Mouse (Mus musculus): Measurements from ENCODE around the gene Tada2a. TPM values are rescaled to one million over a fixed set of nuclear protein-coding genes. Genes with fewer than 3 reads are reported as not detected.
A peak's percentile ranks its signal among the peaks of the same experiment; 100 is the strongest.

Gene Tada2a
- total RNA-seq (2021) (1 to 10 TPM; 6.2 to 6.4 TPM), polyA plus RNA-seq (2012; rRNA removed) (4.6 and 8.4 TPM in 2 replicates)
- long read RNA-seq, transcript Tada2a-201 (16 exons, 2,151 nt): major isoform, 9 of 11 reads
- long read RNA-seq, partial matches to known transcripts: 1 of 11 reads
- long read RNA-seq, other reads (novel, unspliced or antisense): 1 of 11 reads

GRCm38 (mm10) chr11:84128943-84129798, at the start of gene Tada2a, which contains the start of gene Acaca:
TSS of gene Tada2a (minus strand) at chr11:84129600.
TSS of gene Acaca (plus strand) at chr11:84129672.
- no peaks in the 10 kb centered on the region for H3K36me3 ChIP-seq (ENCODE audit: control insufficient read depth, insufficient read depth, low read length)
- DNase-seq: peak; percentile 86 to 92
- H3K4me3 ChIP-seq: peak within 1 kb of the TSS; percentile 77
- intact Hi-C loops (cut with DNase I): loop anchor here (2.0 to 5.0 kb wide), 3 partner anchors 50 to 383 kb away; partner anchors contain the start of genes Aatf and Dusp14
- H3K27me3 ChIP-seq (ENCODE audit: control insufficient read depth, insufficient read depth, low read length): no peaks in the 10 kb centered on the region
- TF ChIP-seq POLR2A (IDR thresholded peaks at IDR 0.05; ENCODE audit: insufficient read depth, low read depth, low read length): peak; percentile 48
- no peak for TF ChIP-seq EP300 (IDR thresholded peaks at IDR 0.05; ENCODE audit: insufficient read depth, low read depth, low read length)
- H3K79me2 ChIP-seq (replicated peaks; ENCODE audit: control insufficient read depth, insufficient read depth, low read length): no peaks in the 10 kb centered on the region
- WGBS: under 1% methylated on average over 66 of the region's 83 CpGs
- peak within 1 kb of the TSS; percentile 97 for H3K9ac ChIP-seq (ENCODE audit: low read depth, low read length)
- H3K27ac ChIP-seq: peak within 1 kb of the TSS; percentile 60
- H3K4me1 ChIP-seq (ENCODE audit: control insufficient read depth, insufficient read depth, low read length): peaks cover 2% of the 10 kb centered on the region; the same call in 1 of the 2 replicates

DNA sequence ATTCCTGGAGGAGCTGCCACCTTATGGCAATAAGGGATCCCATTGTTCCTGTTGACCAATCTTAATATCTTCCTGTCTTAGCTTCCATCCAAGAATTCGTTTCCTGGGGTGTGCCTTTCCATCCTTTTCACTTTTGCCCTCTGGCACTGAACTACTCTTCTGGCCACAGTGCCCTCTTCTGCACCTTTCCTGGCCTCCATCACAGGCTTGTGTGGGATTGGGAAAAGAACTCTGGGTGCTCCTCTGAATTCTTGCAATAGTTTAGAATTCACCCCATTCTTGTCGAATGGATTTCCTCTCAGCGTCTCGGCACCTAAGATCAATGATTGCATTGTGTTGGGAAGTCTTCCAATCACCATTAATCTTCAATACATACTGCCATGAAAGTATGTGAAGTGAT, 49.2 kb upstream of the Tada2a start:
- Histone ChIP-seq H3K4me1 (ENCODE audit: control insufficient read depth, insufficient read depth, low read length) (no peaks in the 10 kb centered on the region; the same call in 1 of the 2 replicates), H3K36me3 (ENCODE audit: control insufficient read depth, insufficient read depth, low read length) (no peaks in the 10 kb centered on the region; the same call in 1 of the 2 replicates), H3K9ac (ENCODE audit: low read depth, low read length) (no peak overlapping the region), H3K4me3 (no peak overlapping the region; the same call in 1 of the 2 replicates), H3K27ac (peak overlapping the region; percentile 77; the same call in 1 of the 2 replicates), H3K79me2 (replicated peaks; ENCODE audit: control insufficient read depth, insufficient read depth, low read length) (0 out of 2 replicates have a peak, but pooled peaks cover 1% of the 10 kb centered on the region), H3K27me3 (ENCODE audit: control insufficient read depth, insufficient read depth, low read length) (no peaks in the 10 kb centered on the region)
- TF ChIP-seq CTCF (IDR thresholded peaks at IDR 0.05) (no peak), POLR2A (IDR thresholded peaks at IDR 0.05; ENCODE audit: insufficient read depth, low read depth, low read length) (no peak), EP300 (IDR thresholded peaks at IDR 0.05; ENCODE audit: insufficient read depth, low read depth, low read length) (no peak)
- DNase-seq: no peak
- WGBS: 33% methylated on average over 4 of the region's 4 CpGs
- intact Hi-C loops (cut with DNase I): loop anchor here (1.0 to 2.0 kb wide), 2 partner anchors 50 to 65 kb away; partner anchors contain the start of genes Acaca and Tada2a

DNA sequence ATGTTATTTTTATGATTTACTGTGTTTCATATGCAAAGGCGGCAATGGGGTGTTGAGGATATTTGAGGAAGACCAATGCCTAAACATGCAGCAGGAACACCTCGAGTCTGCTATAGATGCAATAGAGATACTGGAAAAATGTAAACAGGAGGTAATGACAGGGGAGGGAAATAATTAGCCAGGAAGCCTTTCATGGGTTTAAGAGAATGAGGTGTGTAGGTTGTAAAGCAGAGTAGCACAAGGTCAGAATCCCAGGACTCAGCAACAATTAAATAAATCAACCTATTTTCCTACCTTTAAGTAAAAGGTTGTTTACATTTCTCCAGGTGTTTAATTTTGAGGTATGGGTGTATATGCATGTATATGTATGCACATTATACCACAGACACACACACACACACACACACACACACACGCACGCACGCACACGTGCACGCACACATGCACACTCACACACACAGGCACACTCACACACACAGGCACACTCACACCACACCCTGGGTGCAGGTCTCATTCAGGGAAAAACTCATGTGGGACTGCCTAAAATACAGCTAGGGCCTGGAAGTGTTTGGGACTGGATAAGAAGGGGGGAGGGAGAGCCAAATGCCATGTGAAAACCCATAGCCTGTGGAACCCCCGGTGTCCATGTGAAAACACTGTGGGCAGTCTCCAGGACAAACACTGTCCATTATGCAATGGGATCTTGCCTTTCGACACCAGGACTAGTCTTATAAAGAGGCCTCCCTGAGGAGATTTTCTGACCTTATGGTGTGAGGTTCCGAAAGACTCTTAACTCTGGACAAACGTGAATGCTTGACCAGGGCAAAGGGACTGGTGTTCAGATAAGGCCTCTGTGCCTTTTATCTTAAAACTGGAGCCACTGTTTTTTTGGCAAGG, 43.4 kb upstream of the Tada2a start:
- Histone ChIP-seq H3K27ac (no peak overlapping the region), H3K9ac (ENCODE audit: low read depth, low read length) (no peak overlapping the region)
- intact Hi-C loops (cut with DNase I): no loop called here

DNA sequence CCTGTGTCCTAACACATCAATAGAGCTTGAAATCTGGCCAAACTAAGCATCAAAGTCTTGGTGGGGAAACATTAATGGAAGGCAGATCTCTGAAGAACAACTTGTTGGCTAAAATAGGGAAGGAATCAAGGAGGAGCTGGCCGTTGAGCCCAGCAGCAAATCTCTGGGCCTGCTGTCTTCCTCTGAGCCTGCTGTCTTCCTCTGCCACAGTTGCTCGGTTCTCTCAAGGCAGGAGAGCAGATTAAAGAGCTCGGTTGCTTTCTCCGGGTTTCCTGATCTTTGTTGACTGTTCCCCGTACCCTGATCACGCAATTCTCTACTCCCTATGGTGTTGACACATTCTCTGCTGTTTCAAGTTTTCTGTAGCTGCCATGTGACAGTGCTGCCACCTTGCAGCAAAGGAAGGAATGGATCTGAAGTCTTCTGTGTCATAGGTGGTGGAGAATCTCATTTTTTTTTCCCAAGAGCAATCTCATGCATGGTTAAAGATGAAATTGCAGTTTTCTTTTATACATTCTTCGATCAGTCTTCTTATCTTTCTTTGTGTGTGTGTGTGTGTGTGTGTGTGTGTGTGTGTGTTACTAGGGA, 39.4 kb upstream of the Tada2a start:
- intact Hi-C loops (cut with DNase I): no loop called here
- 13% methylated on average over 7 of the region's 7 CpGs for WGBS
- TF ChIP-seq CTCF (IDR thresholded peaks at IDR 0.05) (peak; percentile 69), EP300 (IDR thresholded peaks at IDR 0.05; ENCODE audit: insufficient read depth, low read depth, low read length) (no peak)
- no peaks in the 10 kb centered on the region for H3K27me3 ChIP-seq (ENCODE audit: control insufficient read depth, insufficient read depth, low read length)
- H3K4me3 ChIP-seq: no peak overlapping the region
- H3K79me2 ChIP-seq (replicated peaks; ENCODE audit: control insufficient read depth, insufficient read depth, low read length): no peaks in the 10 kb centered on the region
- DNase-seq: peak; percentile 29
- H3K9ac ChIP-seq (ENCODE audit: low read depth, low read length): no peak overlapping the region
- no peaks in the 10 kb centered on the region for H3K4me1 ChIP-seq (ENCODE audit: control insufficient read depth, insufficient read depth, low read length)
- H3K27ac ChIP-seq: no peak overlapping the region
- no peaks in the 10 kb centered on the region for H3K36me3 ChIP-seq (ENCODE audit: control insufficient read depth, insufficient read depth, low read length)

More for the DNA sequence above, 43.4 kb upstream of the Tada2a start:
- 72% methylated on average over 11 of the region's 11 CpGs for WGBS
- Histone ChIP-seq H3K4me3 (no peak overlapping the region), H3K27me3 (ENCODE audit: control insufficient read depth, insufficient read depth, low read length) (no peaks in the 10 kb centered on the region), H3K36me3 (ENCODE audit: control insufficient read depth, insufficient read depth, low read length) (no peaks in the 10 kb centered on the region), H3K4me1 (ENCODE audit: control insufficient read depth, insufficient read depth, low read length) (no peaks in the 10 kb centered on the region), H3K79me2 (replicated peaks; ENCODE audit: control insufficient read depth, insufficient read depth, low read length) (no peaks in the 10 kb centered on the region)
- no peak for DNase-seq
- TF ChIP-seq POLR2A (IDR thresholded peaks at IDR 0.05; ENCODE audit: insufficient read depth, low read depth, low read length): no peak
- no peak for TF ChIP-seq CTCF (IDR thresholded peaks at IDR 0.05)
- no peak for TF ChIP-seq EP300 (IDR thresholded peaks at IDR 0.05; ENCODE audit: insufficient read depth, low read depth, low read length)

DNA sequence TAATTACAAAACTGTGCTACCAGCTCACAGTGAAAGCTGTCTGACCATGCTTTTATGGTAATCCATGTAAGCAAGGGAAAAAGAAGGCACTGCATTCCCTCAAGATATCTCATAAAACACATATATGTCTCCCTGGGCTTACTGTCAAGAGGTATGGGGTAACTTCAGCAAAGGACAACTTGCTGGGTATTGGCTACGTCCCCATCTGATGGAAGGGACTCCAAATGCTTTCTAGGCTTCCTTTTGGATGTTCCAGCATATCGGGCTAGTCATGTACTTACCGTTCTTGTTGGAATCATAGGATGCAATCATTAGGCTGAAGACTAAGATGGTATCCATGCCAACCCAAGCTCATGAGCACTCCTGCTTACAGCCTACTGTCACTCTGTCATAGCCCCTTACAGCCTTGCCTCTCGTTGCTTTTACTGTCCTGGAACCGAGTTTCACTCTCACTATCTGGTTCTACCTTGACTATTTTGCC, 37.7 kb upstream of the Tada2a start, which contains the start of gene Gm11437:
TSS of gene Gm11437 (minus strand) at position 431 of the 481 bp plus-strand sequence.
- no peak for TF ChIP-seq EP300 (IDR thresholded peaks at IDR 0.05; ENCODE audit: insufficient read depth, low read depth, low read length)
- TF ChIP-seq CTCF (IDR thresholded peaks at IDR 0.05): no peak
- no peak for TF ChIP-seq POLR2A (IDR thresholded peaks at IDR 0.05; ENCODE audit: insufficient read depth, low read depth, low read length)
- no peaks in the 10 kb centered on the region for H3K27me3 ChIP-seq (ENCODE audit: control insufficient read depth, insufficient read depth, low read length)
- WGBS: 68% methylated on average over 5 of the region's 5 CpGs
- H3K9ac ChIP-seq (ENCODE audit: low read depth, low read length): no peak within 1 kb of the TSS
- H3K36me3 ChIP-seq (ENCODE audit: control insufficient read depth, insufficient read depth, low read length): no peaks in the 10 kb centered on the region
- H3K27ac ChIP-seq: no peak within 1 kb of the TSS
- no peak within 1 kb of the TSS for H3K4me3 ChIP-seq
- no peaks in the 10 kb centered on the region for H3K4me1 ChIP-seq (ENCODE audit: control insufficient read depth, insufficient read depth, low read length)
- intact Hi-C loops (cut with DNase I): no loop called here
- H3K79me2 ChIP-seq (replicated peaks; ENCODE audit: control insufficient read depth, insufficient read depth, low read length): no peaks in the 10 kb centered on the region
- DNase-seq: no peak
